Mouse (Mus musculus) spleen, postnatal 36 days (tissue): Measurements from ENCODE around the gene Serpine2.

Experiments
- DNase-seq, 2 experiments: peaks; one replicate each; pipeline ENCODE4 v3.0.0; 2022; ENCODE audit warnings: low spot score in 2 of 2, mixed read lengths in 1 of 2

Serpine2 gene

GRCm38 (mm10) chr1:79861130-79861942 is at the start of gene Serpine2:
Serpine2 (minus strand) TSS chr1:79861180.
- DNase-seq = no peak

GRCm38 (mm10) chr1:79907811-79908210 is 46.8 kb upstream of the Serpine2 start:
- no peak for DNase-seq

DNA sequence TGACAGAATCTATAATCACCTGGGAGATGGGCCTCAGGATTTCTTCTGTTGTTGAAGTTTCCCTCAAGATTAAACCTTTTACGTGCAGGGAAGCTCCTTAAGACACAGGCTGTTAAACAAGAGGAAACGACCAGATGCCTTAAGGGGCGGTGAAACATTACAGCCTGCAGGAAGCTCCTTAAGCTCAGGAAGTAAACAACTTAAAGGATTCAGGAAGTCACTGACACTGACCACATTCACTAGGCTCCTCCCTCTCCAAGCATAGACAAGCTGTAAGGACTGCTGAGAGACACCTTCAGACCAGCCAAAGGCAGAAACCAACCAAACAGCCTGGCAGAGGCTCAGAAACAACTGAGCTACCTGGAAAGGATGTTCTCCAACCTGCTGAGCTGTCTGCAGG is 44.3 kb upstream of the Serpine2 start:
- DNase-seq = no peak

DNA sequence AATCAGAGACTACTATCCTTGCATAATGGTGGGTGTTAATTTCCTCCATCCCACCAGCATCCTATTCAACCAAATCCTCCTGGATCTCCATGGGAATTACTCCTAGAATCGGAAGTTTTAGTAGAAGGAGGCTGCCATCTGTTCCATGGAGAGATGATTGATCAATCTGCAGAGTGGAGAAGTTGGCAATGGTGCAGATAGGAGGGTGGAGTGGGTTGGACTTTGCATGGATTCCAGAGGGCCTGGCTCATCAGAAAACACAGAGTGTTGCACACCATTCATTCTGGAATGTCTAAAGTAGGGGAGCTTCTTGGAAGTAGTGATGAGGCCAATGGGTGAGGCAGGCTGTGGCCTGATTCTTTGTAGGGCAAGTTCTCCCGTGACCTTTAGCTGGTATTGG is 41.9 kb upstream of the Serpine2 start:
- no peak for DNase-seq

- DNase-seq = no peak
Observed at GRCm38 (mm10) chr1:79882648-79883047, 21.7 kb upstream of the Serpine2 start.

GRCm38 (mm10) chr1:79874741-79875140 is 13.8 kb upstream of the Serpine2 start:
- DNase-seq = no peak

GRCm38 (mm10) chr1:79860411-79861039 is 455 bp downstream of the Serpine2 start:
- DNase-seq = no peak

GRCm38 (mm10) chr1:79859975-79860374 is 1.0 kb downstream of the Serpine2 start:
- DNase-seq = no peak

GRCm38 (mm10) chr1:79859026-79859425 is 2.0 kb downstream of the Serpine2 start:
- DNase-seq = no peak

DNA sequence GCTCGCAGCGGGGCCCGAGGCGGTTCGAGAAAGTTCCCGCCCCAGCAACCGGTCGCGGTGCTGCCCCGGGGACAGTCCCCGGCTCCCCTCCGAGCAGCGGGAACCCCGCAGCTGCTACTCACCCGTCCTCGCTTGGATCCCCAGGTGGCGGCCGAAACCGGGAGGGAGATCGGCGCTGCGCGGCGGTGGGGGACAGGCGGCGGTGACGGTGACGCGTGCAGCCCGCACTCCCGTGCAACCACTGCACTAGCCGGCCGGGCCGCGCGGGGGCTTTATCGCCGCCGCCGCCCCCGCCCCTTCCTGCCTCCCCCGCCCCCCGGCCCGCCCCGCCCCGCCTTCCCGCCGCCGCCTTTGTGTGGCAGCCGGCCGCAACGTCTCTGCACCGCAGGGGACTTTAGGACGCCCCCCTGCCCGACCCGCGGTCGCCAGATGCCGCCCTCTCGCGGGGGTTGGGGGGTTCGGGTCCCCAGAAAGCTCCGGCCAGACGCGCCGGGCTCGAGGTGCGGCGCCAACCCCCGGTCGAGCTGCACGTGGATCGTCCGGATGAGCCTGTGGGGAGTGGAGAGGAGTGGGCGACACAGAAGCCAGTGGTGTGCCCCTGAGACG is 2.5 kb downstream of the Serpine2 start:
- no peak for DNase-seq

- no peak for DNase-seq
Observed at GRCm38 (mm10) chr1:79857681-79858388, 3.1 kb downstream of the Serpine2 start.

DNA sequence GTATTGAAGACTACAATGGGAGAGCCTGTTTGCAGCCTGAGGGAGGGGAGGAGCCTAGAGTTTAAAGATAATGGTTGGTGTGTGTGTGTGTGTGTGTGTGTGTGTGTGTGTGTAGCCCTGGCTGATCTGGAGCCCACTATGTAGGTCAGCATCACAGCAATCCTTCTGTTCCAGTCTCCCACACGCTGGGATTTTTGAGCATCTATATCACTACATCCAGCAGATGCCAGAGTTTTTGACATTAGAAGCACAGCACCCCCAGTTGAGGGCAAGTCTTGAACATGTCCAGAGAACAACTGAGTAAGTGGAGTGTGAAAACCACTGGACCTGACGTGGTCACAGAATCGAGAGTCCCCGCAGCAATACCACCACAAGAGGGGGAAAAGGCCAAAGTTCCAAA is 4.2 kb downstream of the Serpine2 start:
- no peak for DNase-seq

DNA sequence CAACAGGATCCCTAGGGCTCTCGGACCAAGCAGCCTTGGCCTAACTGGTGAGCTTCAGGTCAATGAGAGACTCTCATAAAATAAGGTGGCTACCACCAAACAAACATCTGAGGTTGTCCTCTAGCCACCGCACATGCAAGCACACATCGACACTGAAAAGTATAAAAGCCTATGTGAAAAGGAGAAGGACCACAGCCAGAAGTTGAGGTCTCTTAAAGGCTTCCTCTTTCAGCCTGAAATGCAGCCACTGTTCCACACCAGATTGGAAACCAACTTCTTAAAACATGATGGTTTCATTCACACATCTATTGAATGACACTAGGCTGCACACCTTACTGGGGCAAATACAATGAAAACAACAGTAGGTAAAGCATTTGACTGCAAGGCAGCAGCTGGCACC is 7.5 kb downstream of the Serpine2 start:
- no peak for DNase-seq

- no peak for DNase-seq
Observed at GRCm38 (mm10) chr1:79850341-79850740, 10.6 kb downstream of the Serpine2 start.

GRCm38 (mm10) chr1:79848663-79849062 is 12.3 kb downstream of the Serpine2 start:
- DNase-seq = peak; percentile 28 to 36

- no peak for DNase-seq
Observed at GRCm38 (mm10) chr1:79846891-79847290, 14.1 kb downstream of the Serpine2 start.

GRCm38 (mm10) chr1:79832719-79833404 is 28.1 kb downstream of the Serpine2 start:
- no peak for DNase-seq

DNA sequence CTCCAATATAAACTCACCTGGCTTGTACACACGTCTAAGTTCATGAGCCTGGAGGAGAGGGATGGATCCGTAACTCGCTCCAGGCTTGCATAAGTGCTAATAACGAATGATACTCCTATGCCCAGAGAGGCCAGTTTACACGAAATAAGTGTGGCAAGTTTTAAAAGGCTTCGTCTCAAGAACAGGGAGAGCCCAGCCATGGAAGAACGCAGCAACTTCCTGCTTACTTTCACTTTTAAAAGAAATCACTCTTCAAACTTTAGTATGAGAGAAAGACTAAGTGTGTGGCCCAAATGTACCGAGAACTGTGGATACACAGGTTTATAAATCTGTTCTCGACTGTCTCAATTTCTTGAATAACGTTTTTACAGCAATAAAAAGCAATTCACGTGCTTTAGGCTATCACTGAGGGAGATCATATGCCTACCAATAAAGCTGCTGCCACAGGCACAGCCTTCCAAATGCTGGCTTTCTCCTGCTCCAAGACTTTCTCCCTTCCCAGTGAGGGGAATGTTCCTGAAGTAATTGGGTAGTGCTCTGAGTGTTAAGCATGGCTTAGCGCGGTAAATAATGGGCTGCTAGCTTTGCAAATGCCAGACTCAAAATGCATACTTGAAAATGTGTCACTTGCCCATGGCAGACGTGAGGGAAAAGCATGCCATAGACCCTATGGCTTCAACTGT is 36.9 kb downstream of the Serpine2 start:
- no peak for DNase-seq

DNA sequence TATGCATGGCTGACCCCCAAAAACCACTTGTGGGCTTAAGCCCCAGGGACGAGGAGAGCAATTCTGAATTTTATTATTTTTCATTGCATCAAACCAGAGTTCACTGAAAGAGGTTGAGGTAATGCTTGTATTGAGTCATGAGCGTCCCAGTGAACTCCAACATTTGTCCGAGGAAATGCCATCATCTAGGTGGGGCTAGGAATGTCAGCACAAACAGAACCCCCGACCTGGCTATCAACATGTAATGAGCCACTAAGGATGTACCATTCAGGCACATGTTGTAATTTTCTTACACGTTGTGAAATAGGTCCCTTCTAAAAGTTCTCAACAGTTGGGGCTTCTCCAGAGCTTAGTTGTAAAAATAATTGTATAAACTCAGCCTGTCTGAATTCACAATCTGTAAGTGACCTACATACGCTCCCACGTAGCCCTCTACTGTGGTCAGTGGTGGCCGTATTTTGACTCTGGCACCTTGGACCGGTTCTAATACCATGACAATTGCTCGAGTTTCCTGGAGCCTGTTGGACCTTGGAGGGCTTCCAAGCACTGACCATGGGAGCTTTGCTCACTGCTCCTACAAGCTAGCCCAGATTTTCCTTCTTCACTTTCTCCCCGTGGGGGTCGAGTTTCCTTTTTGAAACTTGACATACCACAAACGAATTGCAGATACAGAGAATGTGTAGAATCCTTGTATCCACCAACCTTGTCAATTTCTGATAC is 38.0 kb downstream of the Serpine2 start:
- DNase-seq = no peak

DNA sequence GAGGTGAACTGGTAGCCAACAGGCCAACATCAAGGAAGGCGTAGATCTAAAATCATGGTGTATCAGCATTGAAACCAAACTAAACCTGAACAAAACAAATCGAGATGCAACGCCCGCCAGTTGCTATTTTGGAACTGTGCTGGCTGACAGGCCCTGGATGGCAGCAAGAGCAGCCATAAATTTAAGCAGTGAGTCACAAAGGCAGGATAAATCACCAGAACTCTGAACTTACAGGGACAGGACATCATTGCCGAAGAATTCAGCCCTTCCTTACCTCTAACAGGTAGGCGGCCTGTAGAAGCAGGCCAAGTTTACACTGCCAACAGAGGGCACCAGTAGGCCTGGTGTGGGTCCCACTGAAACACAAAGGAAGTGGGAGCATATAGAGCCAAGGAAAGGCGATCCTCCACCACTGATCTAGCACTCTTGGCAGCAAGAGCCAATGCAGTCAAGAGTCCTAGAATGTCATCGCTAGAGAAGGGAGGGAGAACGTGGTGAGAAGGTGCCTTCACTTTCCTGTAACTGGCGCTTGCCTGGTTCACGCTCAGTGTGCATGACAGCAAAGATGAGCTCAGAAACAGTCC is 41.6 kb downstream of the Serpine2 start:
- DNase-seq = no peak
